Mouse (Mus musculus) kidney, adult 2 months (tissue): ENCODE data around the gene Stx8.

Experiments
- CTCF ChIP-seq: fragments of 200-500 bp; conservative IDR thresholded peaks from 2 replicates; pipeline ENCODE4 v1.5.1; 2011; ENCODE audit warnings: low read depth, mild to moderate bottlenecking, control low read depth, low read length, moderate library complexity, mixed read lengths; ENCODE audit not compliant: insufficient read depth, insufficient read length
- POLR2A ChIP-seq: fragments of 200-500 bp; IDR thresholded peaks from one replicate; pipeline ENCODE4 v1.6.1; 2011; ENCODE audit warnings: low read depth, low read length, control low read depth

DNA sequence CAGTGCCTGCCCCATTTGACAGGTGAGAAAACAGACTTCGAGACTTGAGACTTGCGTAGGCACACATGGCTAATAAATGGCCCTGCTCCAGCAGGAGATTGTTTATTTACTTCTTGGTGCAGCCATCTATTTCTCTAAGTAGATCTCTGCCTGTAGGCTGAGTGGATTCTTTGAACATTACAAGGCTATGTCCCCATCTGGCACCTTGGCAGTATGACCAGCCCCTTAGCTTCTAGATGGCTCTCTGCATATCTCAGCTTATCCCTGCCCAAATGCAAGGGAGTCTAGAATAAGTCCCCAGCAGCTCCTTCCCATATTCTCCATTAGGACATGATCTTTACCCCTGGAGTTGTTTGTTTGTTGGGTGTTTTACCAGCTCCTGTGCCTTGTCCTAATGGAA is 72.1 kb downstream of the Stx8 start:
- TF ChIP-seq CTCF (no peak), POLR2A (no peak)
